Comparison of ENCODE assay signal across 8 mouse cellular contexts in the genomic region with DNA sequence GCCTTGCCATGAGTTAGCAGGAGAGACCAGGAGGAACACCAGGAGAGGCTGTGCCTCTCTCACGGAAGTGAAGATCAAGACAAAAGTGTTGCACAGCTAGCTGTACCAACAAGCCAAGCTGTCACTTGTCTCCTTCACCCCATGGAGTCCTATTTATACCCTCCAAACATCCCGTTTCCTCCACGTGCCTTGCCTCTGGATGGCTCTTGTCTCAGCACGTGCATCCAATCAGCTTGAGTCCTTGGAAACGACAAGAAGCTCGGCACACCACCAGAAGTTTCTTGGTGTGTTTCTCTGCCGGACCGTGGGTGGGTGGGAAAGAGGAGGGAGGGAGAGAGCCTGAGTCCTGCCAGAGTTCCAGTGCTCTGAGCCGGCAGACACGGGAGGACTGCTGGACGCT. TPM values are rescaled to one million over a fixed set of nuclear protein-coding genes. Genes with fewer than 3 reads are reported as not detected.
DNase-seq lines count a peak whose midpoint lies in the region; ATAC-seq and TF ChIP-seq lines count a peak whose summit lies in the region.

No protein-coding gene starts in this region.

- peaks cover 1% of the 10 kb centered on the region; the same call in 1 of the 2 replicates for H3K36me3 ChIP-seq in kidney, embryonic 15.5 days
- H3K36me3 ChIP-seq in hindbrain, embryonic 10.5 days, result peaks cover 12% of the 10 kb centered on the region
- H3K36me3 ChIP-seq in lung, embryonic 14.5 days (ENCODE audit: insufficient read depth), result no peaks in the 10 kb centered on the region
- H3K36me3 ChIP-seq in forebrain, embryonic 13.5 days (ENCODE audit: poor library complexity, severe bottlenecking), result no peaks in the 10 kb centered on the region

- no peak for TF ChIP-seq CTCF in lung, embryonic 14.5 days (IDR thresholded peaks at IDR 0.05; ENCODE audit: low read depth)

- ATAC-seq in kidney, embryonic 15.5 days (replicated peaks; ENCODE audit: low FRiP score), result no peak
- peak; percentile 74 for ATAC-seq in lung, embryonic 14.5 days (ENCODE audit: insufficient read depth)
- no peak for ATAC-seq in activated CD4-positive, CD25-positive, alpha-beta regulatory T cell, adult 4 months
- ATAC-seq in forebrain, embryonic 13.5 days, result no peak

- 32% methylated on average over 11 of the region's 11 CpGs for WGBS in kidney, embryonic 15.5 days
- 31% methylated on average over 11 of the region's 11 CpGs for WGBS in hindbrain, embryonic 10.5 days
- 8% methylated on average over 11 of the region's 11 CpGs for WGBS in lung, embryonic 14.5 days
- WGBS in forebrain, embryonic 13.5 days, result 26% methylated on average over 11 of the region's 11 CpGs

- H3K27ac ChIP-seq in kidney, embryonic 15.5 days, result no peak overlapping the region
- peak overlapping the region; percentile 56; the same call in 1 of the 2 replicates for H3K27ac ChIP-seq in hindbrain, embryonic 10.5 days
- H3K27ac ChIP-seq in lung, embryonic 14.5 days (ENCODE audit: low read depth), result no peak overlapping the region
- no peak overlapping the region for H3K27ac ChIP-seq in forebrain, embryonic 13.5 days

- H3K4me3 ChIP-seq in kidney, embryonic 15.5 days (replicated peaks), result no peak overlapping the region
- H3K4me3 ChIP-seq in hindbrain, embryonic 10.5 days, result no peak overlapping the region
- H3K4me3 ChIP-seq in lung, embryonic 14.5 days (ENCODE audit: low read depth, low read length), result peak overlapping the region; percentile 12; the same call in 1 of the 2 replicates
- no peak overlapping the region for H3K4me3 ChIP-seq in forebrain, embryonic 13.5 days

- peaks cover 15% of the 10 kb centered on the region; the same call in 1 of the 2 replicates for H3K4me1 ChIP-seq in kidney, embryonic 15.5 days
- H3K4me1 ChIP-seq in hindbrain, embryonic 10.5 days (replicated peaks), result peaks cover 29% of the 10 kb centered on the region
- peaks cover 6% of the 10 kb centered on the region; the same call in 1 of the 2 replicates for H3K4me1 ChIP-seq in lung, embryonic 14.5 days (ENCODE audit: insufficient read depth)
- peaks cover 14% of the 10 kb centered on the region for H3K4me1 ChIP-seq in forebrain, embryonic 13.5 days

- DNase-seq in kidney, adult 11 months, result no peak
- peak; percentile 78 for DNase-seq in brain, adult 2 months (ENCODE audit: low read depth, low spot score)
- DNase-seq in hindbrain, embryonic 10.5 days (ENCODE audit: low spot score), result no peak
- DNase-seq in lung, embryonic 14.5 days, result peak; percentile 78
- DNase-seq in T-cell, adult 2 months (ENCODE audit: low spot score), result no peak

- no peaks in the 10 kb centered on the region for H3K9me3 ChIP-seq in kidney, embryonic 15.5 days (replicated peaks)
- H3K9me3 ChIP-seq in hindbrain, embryonic 10.5 days, result no peaks in the 10 kb centered on the region
- no peaks in the 10 kb centered on the region for H3K9me3 ChIP-seq in lung, embryonic 14.5 days (ENCODE audit: low read depth, low read length)
- no peaks in the 10 kb centered on the region for H3K9me3 ChIP-seq in forebrain, embryonic 13.5 days (replicated peaks)

- H3K9ac ChIP-seq in kidney, embryonic 15.5 days, result no peak overlapping the region
- H3K9ac ChIP-seq in lung, embryonic 14.5 days, result peak overlapping the region; percentile 29
- H3K9ac ChIP-seq in forebrain, embryonic 13.5 days, result no peak overlapping the region

- 0 out of 2 replicates have a peak overlapping the region, but pooled peaks have one; percentile 4 for H3K4me2 ChIP-seq in kidney, embryonic 15.5 days
- peak overlapping the region; percentile 49 for H3K4me2 ChIP-seq in lung, embryonic 14.5 days
- H3K4me2 ChIP-seq in forebrain, embryonic 13.5 days, result no peak overlapping the region

- H3K27me3 ChIP-seq in kidney, embryonic 15.5 days, result no peaks in the 10 kb centered on the region
- H3K27me3 ChIP-seq in hindbrain, embryonic 10.5 days (ENCODE audit: insufficient read depth, poor library complexity, severe bottlenecking), result no peaks in the 10 kb centered on the region
- no peaks in the 10 kb centered on the region for H3K27me3 ChIP-seq in lung, embryonic 14.5 days (ENCODE audit: insufficient read depth, low read length)
- H3K27me3 ChIP-seq in forebrain, embryonic 13.5 days, result no peaks in the 10 kb centered on the region

RNA-seq across cellular contexts. Expression of a gene that starts 9.3 kb away (rescaled TPM):
- polyA plus RNA-seq in kidney, embryonic 15.5 days (2015; fragmentation: Nextera tagmentation; extraction: Ambion mirVana), result 28.6 and 32.4 TPM in 2 replicates
- 40.0 and 46.5 TPM in 2 replicates for polyA plus RNA-seq in hindbrain, embryonic 10.5 days (2016; fragmentation: Nextera tagmentation; extraction: Ambion mirVana)
- polyA plus RNA-seq in lung, embryonic 14.5 days (2014; fragmentation: Nextera tagmentation; extraction: Ambion mirVana), result 28.1 and 31.7 TPM in 2 replicates
- polyA plus RNA-seq in activated CD4-positive, CD25-positive, alpha-beta regulatory T cell, adult 4 months (2017; shearing (Covaris generic)), result 10 to 100 TPM; 11.7 to 14.0 TPM
- polyA plus RNA-seq in forebrain, embryonic 13.5 days (2015; fragmentation: Nextera tagmentation; extraction: Ambion mirVana), result 26.6 and 27.8 TPM in 2 replicates

RNA-seq across cellular contexts. Expression of a gene that starts 17.9 kb away (rescaled TPM):
- 248 and 271 TPM in 2 replicates for polyA plus RNA-seq in kidney, embryonic 15.5 days (2015; fragmentation: Nextera tagmentation; extraction: Ambion mirVana)
- 330 and 353 TPM in 2 replicates for polyA plus RNA-seq in hindbrain, embryonic 10.5 days (2016; fragmentation: Nextera tagmentation; extraction: Ambion mirVana)
- polyA plus RNA-seq in lung, embryonic 14.5 days (2014; fragmentation: Nextera tagmentation; extraction: Ambion mirVana), result 236 and 250 TPM in 2 replicates
- 100 to 1,000 TPM; 163 to 246 TPM for polyA plus RNA-seq in activated CD4-positive, CD25-positive, alpha-beta regulatory T cell, adult 4 months (2017; shearing (Covaris generic))
- 299 and 311 TPM in 2 replicates for polyA plus RNA-seq in forebrain, embryonic 13.5 days (2015; fragmentation: Nextera tagmentation; extraction: Ambion mirVana)

RNA-seq across cellular contexts. Expression of a gene that starts 50.0 kb away (rescaled TPM):
- polyA plus RNA-seq in kidney, embryonic 15.5 days (2015; fragmentation: Nextera tagmentation; extraction: Ambion mirVana), result 21.4 and 27.5 TPM in 2 replicates
- 20.6 and 22.3 TPM in 2 replicates for polyA plus RNA-seq in hindbrain, embryonic 10.5 days (2016; fragmentation: Nextera tagmentation; extraction: Ambion mirVana)
- polyA plus RNA-seq in lung, embryonic 14.5 days (2014; fragmentation: Nextera tagmentation; extraction: Ambion mirVana), result 24.7 and 25.9 TPM in 2 replicates
- 10 to 100 TPM in 1 of 2 experiments, 1 to 10 TPM in 1; 9.5 to 10.9 TPM for polyA plus RNA-seq in activated CD4-positive, CD25-positive, alpha-beta regulatory T cell, adult 4 months (2017; shearing (Covaris generic))
- 23.6 and 25.5 TPM in 2 replicates for polyA plus RNA-seq in forebrain, embryonic 13.5 days (2015; fragmentation: Nextera tagmentation; extraction: Ambion mirVana)

Comparison
In these comparisons a context has a peak if more than half of its experiments do, and no peak if none do; other contexts are left out.
1. DNase-seq: peak in brain, adult 2 months (single experiment) and lung, embryonic 14.5 days (single experiment); none in kidney, adult 11 months (single experiment), hindbrain, embryonic 10.5 days (single experiment) and T-cell, adult 2 months (single experiment).